Mouse (Mus musculus): ENCODE measurements around the gene Dapk3.
"Not testable (repeated sequence)": the region's sequence is repeated elsewhere in the genome, so short reads cannot be mapped to it uniquely, and the experiment has no call there.

Gene Dapk3

DNA sequence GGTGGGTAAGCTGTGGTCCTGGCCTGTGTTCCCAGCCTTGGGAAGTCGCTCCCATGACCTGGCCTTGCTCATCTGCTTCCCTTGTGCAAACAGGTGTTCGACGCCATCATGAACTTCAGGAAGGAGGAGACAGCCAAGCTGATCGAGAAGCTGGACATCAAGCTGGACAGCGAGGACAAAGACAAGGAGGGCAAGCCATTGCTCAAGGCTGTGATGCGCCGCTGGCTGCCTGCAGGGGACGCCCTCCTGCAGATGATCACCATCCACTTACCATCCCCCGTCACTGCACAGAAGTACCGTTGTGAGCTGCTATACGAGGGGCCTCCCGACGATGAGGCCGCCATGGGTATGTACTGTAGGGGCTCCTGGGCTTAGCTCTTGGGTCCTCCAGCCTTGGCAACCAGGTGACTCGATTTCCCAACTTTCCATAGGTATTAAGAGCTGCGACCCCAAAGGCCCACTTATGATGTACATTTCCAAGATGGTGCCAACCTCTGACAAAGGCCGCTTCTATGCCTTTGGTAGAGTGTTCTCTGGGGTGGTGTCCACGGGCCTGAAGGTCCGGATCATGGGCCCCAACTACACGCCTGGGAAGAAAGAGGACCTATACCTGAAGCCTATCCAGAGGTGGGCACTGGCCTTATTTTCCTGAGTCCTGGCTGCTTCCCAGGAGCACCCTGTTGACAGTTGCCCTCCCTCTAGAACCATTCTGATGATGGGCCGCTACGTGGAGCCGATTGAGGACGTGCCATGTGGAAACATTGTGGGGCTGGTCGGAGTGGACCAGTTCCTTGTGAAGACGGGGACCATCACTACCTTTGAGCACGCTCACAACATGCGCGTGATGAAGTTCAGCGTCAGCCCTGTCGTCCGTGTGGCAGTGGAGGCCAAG lies 3.1 kb upstream of the Dapk3 start:
- no peak for DNase-seq (ENCODE audit: low read depth)

GRCm38 (mm10) chr10:81180946-81181345 lies 1.9 kb upstream of the Dapk3 start:
- DNase-seq (ENCODE audit: low read depth) = no peak

DNA sequence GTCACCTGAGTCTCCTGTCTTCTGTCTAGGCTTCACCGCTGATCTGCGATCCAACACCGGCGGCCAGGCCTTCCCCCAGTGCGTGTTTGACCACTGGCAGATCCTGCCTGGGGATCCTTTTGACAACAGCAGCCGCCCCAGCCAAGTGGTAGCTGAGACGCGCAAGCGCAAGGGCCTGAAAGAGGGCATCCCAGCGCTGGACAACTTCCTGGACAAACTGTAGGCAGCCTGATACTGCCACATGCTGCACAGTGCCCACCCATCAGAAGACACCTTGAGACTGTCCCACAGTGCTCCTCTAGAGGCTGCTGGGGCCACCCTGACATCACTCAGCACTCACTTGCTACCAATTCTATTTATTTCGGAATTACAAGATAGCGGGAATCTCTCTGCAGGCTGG lies 945 bp upstream of the Dapk3 start:
- not testable (repeated sequence) for DNase-seq (ENCODE audit: low read depth)

DNA sequence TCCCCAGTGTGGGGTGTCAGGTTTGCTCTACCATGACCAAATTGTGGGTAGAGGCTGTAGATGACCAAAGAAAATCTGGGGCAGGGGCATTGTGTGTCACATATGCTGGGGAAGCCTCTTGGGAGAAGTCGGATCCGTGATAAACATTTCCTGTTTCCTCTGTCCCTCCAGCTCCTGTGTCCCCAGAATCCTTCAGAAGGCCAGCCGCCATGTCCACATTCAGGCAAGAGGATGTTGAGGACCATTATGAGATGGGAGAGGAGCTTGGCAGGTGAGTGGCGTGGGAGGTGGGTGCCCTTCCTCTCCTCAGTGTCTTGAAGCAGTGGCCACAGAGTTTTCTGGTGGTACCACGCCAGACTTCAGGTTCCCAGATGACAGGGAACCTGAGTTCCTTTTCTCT lies 1.0 kb downstream of the Dapk3 start, which contains the start of gene 4930442H23Rik:
4930442H23Rik (minus strand) TSS at position 45 of the 400 bp plus-strand sequence.
- no peak for DNase-seq (ENCODE audit: low read depth)

- no peak for DNase-seq (ENCODE audit: low read depth)
Measured at GRCm38 (mm10) chr10:81184765-81185164, 2.0 kb downstream of the Dapk3 start.

- DNase-seq (ENCODE audit: low read depth) = no peak
Measured at GRCm38 (mm10) chr10:81187161-81187560, 4.4 kb downstream of the Dapk3 start.

DNA sequence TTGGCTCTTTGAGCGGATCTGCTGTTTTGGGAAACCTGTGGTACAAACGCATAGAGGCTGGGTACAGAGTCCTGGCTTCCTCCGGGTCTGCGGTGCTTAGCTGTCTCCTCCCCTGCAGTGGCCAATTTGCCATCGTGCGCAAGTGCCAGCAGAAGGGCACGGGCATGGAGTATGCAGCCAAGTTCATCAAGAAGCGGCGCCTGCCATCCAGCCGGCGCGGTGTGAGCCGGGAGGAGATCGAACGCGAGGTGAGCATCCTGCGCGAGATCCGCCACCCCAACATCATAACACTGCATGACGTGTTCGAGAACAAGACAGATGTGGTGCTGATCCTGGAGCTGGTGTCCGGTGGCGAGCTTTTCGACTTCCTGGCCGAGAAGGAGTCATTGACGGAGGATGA lies 7.0 kb downstream of the Dapk3 start:
- no peak for DNase-seq (ENCODE audit: low read depth)

DNA sequence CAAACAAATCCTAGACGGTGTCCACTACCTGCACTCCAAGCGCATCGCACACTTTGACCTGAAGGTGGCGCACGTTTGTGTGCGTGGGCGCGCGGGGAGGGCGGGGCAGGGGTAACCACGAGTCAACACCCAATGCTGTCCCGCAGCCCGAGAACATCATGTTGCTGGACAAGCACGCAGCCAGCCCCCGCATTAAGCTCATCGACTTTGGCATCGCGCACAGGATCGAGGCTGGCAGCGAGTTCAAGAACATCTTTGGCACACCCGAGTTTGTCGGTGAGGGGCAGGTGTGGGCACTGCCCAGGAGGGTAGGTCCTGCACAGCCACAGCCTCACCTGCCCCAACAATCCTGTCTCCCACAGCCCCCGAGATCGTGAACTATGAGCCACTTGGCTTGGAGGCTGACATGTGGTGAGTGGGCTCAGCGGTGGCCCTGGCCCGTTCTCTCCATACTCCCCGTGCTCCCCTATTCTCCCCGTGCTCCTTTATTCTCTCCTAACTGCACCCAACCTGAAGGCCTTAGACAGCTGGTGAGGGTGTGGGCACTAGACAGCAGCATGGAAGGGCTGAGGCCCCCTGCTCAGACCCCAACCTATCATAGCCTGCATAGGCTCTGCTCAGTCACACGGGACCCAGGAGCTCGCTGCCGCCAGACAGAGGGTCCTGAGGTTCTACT lies 7.6 kb downstream of the Dapk3 start:
- peak; percentile 54 for DNase-seq (ENCODE audit: low read depth)

- DNase-seq (ENCODE audit: low read depth) = peak; percentile 56
Measured at GRCm38 (mm10) chr10:81190912-81191321, 8.1 kb downstream of the Dapk3 start.

DNA sequence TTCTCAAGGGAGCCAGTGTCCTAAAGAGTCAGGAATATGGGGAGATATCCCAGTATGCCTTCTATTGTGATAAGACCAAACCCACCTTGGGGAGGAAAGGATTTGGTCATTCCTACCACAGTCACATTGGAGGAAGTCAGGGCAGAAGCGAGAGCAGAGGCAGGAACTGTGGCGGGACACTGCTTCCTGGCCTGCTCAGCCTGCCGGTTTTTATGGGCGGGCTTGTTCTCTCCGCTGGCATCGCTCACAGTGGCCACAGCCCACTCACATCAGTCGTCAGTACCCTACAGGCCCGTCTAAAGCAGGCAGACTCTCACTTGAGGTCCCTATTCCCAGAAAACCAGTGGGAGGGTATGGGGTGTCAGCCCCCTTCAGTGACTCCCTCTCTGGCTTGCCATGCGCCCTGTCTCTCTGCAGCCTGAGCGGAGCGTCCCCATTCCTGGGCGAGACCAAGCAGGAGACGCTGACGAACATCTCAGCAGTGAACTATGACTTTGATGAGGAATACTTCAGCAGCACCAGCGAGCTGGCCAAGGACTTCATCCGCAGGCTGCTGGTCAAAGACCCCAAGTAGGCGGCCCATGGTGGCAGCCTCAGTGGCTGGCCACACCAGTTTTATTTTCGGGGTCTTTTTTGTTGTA lies 8.7 kb downstream of the Dapk3 start:
- DNase-seq (ENCODE audit: low read depth) = peak; percentile 81

DNA sequence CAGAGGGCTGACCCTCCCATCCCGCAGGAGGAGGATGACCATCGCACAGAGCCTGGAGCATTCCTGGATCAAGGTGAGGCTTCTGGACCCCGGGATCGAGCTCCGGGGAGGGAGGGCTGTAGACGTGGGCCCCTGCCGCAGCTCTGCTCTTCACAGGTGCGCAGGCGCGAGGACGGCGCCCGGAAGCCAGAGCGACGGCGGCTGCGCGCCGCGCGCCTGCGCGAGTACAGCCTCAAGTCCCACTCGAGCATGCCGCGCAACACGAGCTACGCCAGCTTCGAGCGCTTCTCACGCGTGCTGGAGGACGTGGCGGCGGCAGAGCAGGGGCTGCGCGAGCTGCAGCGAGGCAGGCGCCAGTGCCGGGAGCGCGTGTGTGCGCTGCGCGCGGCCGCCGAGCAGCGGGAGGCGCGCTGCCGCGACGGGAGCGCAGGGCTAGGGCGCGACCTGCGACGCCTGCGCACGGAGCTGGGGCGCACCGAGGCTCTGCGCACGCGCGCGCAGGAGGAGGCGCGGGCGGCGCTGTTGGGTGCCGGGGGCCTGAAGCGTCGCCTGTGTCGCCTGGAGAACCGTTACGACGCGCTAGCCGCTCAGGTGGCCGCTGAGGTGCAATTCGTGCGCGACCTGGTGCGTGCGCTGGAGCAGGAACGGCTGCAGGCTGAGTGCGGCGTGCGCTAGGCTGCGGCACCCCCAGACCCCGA lies 9.6 kb downstream of the Dapk3 start:
- DNase-seq (ENCODE audit: low read depth) = peak; percentile 87

DNA sequence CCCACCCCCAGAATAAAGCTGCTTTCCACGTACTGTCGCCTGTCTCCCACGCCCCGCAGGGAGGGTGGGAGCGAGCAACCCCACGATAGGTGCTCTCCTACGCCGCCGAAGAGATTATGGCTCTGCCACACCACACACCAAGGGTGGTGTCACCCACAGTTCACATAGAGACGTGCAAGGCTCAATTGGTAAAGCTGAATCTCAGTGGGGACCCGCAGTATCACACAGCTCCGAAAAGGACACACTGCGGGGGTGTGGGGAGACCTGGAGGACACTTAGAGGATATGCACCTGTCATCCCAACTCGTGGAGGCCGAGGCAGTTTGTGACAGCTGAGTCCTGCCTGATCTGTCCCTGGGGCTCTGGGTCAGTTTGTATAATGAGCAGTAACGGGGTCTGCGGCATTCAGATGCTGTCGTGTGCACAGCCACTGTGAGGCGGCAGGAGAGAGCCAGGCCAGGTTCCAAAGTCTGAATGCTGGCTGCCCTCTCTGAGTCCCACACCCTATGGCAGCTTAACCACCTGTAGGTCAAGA lies 10.2 kb downstream of the Dapk3 start:
- peak; percentile 45 for DNase-seq (ENCODE audit: low read depth)

DNA sequence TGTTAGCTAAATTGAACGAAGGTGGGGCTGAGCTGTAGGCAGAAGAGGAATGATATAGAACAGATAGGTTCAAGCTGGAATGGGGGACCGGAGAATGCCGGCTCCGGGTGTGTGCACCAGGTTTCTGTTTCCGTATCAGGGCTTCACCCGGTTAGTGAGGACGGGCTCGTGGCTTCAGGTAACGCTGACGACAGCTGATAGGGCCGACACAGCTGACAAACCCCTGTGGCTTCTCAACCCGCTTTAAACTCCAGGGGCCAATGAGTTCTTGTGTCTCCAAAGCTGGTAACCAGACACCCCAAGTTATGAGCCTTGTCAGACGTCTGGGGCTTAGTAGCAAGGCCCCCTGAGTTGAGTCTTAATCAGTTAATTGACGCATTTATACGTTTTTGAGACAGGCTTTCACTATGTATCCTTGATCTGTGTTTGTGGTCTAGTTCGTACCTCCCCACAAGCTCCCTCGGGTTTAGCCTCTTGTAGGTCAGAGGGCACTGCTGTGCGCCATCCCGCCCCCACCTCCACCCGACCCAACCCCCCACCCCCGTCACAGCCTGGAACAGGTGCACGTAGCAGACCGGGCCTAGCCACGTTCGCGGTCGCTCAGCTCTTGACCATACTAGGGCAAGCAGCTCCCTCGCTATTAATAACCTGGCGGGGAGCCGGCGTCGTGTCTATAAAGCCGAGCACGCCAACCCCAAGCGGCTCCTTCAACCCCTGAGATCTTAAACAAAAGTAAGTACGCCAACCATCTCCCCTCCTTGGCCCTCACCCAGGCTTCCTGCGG lies 11.4 kb downstream of the Dapk3 start:
- no peak for DNase-seq (ENCODE audit: low read depth)

DNA sequence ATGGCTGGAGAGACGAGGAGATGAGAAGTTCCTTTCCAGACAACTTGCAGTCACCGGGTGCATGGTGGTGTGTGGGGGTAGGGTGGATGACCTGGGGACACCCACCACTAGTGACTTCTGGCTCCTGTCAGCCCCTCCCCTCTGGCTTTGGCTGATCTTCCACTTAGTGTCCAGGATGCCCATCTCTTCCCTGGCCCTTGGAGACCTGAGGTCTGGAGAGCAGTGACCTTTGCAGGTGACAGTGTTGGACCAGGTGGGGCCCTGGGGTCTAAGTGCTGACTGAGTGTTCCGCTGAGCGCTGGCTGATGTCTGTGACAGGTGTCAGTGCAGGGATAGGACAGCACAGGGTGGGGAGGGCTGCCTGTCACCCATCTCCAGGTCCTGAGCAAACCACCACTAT lies 12.5 kb downstream of the Dapk3 start:
- no peak for DNase-seq (ENCODE audit: low read depth)

DNA sequence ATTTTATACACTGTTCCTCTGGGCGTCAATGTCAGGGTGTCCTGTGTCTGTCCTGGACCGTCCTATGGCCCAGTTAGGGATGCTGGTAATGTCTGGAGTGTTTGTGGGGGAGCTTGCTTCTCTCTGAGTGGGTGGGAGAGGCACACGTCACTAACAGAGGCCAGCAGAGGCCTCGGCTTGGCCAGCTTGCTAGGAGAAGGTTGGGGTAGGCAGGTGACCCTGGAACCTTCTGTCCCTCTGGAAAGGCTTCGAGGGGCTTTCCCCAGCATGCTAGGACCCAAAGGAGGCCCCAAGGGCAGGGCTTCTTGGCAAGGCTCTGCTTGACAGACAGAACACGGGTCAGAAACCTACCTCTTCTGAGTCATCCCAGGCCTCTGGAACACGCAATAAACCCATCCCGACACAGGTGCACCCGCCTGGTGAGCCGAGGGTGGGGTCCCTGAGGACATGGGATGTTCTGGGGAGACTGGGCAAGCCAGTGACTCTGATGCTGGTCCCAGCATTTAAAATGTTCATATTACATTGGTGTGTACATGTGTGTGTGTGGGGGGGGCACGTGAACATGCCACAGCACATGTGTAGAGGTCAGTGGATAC lies 13.8 kb downstream of the Dapk3 start:
- no peak for DNase-seq (ENCODE audit: low read depth)

- DNase-seq (ENCODE audit: low read depth) = no peak
Measured at GRCm38 (mm10) chr10:81197305-81197704, 14.5 kb downstream of the Dapk3 start.

- DNase-seq (ENCODE audit: low read depth) = peak; percentile 75
Measured at GRCm38 (mm10) chr10:81198230-81198629, 15.4 kb downstream of the Dapk3 start.

- DNase-seq (ENCODE audit: low read depth) = no peak
Measured at GRCm38 (mm10) chr10:81198990-81199389, 16.2 kb downstream of the Dapk3 start.

DNA sequence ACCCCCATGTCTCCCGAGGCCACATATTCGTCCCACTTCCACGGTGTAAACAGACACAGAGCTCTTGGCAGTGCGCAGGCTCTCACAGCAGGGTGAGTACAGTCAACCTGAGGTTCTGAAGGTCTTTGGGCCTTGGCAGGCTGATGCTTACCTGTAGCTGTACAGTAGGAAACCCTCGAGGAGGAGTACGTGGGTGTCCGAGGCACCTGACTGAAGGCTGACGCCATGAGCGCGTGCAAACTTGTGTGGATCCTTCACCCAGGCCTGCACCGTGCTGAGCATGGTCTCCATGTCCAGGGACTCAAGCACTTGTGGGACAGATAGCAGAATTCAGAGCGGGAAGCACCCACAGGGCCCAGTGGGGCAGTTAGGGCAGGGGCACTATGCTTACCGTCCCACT lies 17.3 kb downstream of the Dapk3 start:
- no peak for DNase-seq (ENCODE audit: low read depth)

DNA sequence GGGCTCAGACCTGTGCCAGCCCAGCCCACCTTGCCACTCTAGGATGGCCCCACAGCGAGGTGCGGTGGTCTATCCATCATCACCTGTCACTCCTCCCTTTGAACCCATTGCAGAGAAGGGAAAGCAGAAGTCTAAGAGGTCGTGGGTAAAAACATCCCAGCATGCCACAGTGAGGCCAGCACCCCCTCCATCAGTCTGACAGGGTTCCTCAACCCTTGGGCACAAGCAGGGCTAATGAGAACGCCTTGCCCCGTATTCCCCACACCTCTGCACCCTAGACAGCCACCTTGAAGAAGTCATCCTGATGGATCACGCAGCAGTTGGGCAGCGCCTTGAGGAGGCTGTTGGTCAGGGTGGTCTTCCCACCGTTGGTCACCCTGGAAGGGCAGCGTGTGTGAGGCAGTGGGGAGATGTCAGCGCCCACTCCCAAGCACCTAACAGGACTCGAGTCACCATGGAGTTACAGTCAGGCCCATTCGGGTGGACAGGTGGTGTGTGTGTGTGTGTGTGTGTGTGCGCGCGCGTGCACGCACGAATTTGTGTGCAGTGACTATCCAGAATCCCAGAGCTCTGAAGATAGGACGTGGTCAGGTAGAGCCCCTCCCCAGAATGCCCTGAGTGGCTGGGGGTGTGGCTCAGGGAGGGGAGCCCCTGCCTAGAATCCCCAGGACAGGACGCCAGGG lies 17.9 kb downstream of the Dapk3 start:
- no peak for DNase-seq (ENCODE audit: low read depth)
